Mouse (Mus musculus) adrenal gland (tissue): Measurements from ENCODE around the gene Kdm6b.

Experiments used
- intact Hi-C: fragments of 180-260 bp; cut with DNase I; formaldehyde crosslinking; loops from one replicate; pipeline ENCODE4 v1.15.1; 2025

Gene Kdm6b

GRCm38 (mm10) chr11:69408541-69409377, 4.7 kb downstream of the Kdm6b start:
- intact Hi-C loops, result no loop called here

- intact Hi-C loops, result no loop called here
These were observed 5.8 kb downstream of the Kdm6b start for GRCm38 (mm10) chr11:69407724-69408004.

GRCm38 (mm10) chr11:69406867-69407723, 6.4 kb downstream of the Kdm6b start:
- intact Hi-C loops, result no loop called here

- intact Hi-C loops, result no loop called here
These were observed 7.2 kb downstream of the Kdm6b start for GRCm38 (mm10) chr11:69406282-69406681.

- intact Hi-C loops, result no loop called here
These were observed 7.9 kb downstream of the Kdm6b start for GRCm38 (mm10) chr11:69405397-69406200.

- intact Hi-C loops, result loop anchor here (5.0 kb wide), 1 partner anchor 108 kb away; no protein-coding TSS in a partner anchor
These were observed 8.7 kb downstream of the Kdm6b start for GRCm38 (mm10) chr11:69404595-69405396.

- intact Hi-C loops, result loop anchor here (5.0 kb wide), 1 partner anchor 108 kb away; no protein-coding TSS in a partner anchor
These were observed 9.5 kb downstream of the Kdm6b start for GRCm38 (mm10) chr11:69403691-69404594.

GRCm38 (mm10) chr11:69401987-69402386, 11.5 kb downstream of the Kdm6b start:
- intact Hi-C loops, result loop anchor here (2.0 to 5.0 kb wide), 2 partner anchors 31 to 110 kb away; no protein-coding TSS in a partner anchor

- intact Hi-C loops, result loop anchor here (2.0 to 5.0 kb wide), 2 partner anchors 32 to 111 kb away; no protein-coding TSS in a partner anchor
These were observed 12.3 kb downstream of the Kdm6b start for GRCm38 (mm10) chr11:69401210-69401637.

GRCm38 (mm10) chr11:69400083-69400850, 13.2 kb downstream of the Kdm6b start:
- intact Hi-C loops, result loop anchor here (2.0 to 5.0 kb wide), 2 partner anchors 33 to 112 kb away; no protein-coding TSS in a partner anchor

- intact Hi-C loops, result loop anchor here (2.0 to 5.0 kb wide), 2 partner anchors 33 to 113 kb away; no protein-coding TSS in a partner anchor
These were observed 14.0 kb downstream of the Kdm6b start for GRCm38 (mm10) chr11:69399201-69400082.

- intact Hi-C loops, result no loop called here
These were observed 14.8 kb downstream of the Kdm6b start for GRCm38 (mm10) chr11:69398486-69399200.

- intact Hi-C loops, result no loop called here
These were observed 15.4 kb downstream of the Kdm6b start, which contains the start of gene Tmem88 for GRCm38 (mm10) chr11:69398059-69398458. TSS of gene Tmem88 (minus strand) at chr11:69398234.

GRCm38 (mm10) chr11:69397581-69398057, 15.9 kb downstream of the Kdm6b start:
- intact Hi-C loops, result no loop called here

- intact Hi-C loops, result no loop called here
These were observed 16.7 kb downstream of the Kdm6b start for GRCm38 (mm10) chr11:69396772-69397171.

GRCm38 (mm10) chr11:69395634-69396373, 17.7 kb downstream of the Kdm6b start:
- intact Hi-C loops, result no loop called here
